Mouse (Mus musculus) heart, postnatal 4 days (tissue): ENCODE data around the gene Olfr1278. TPM values are rescaled to one million over a fixed set of nuclear protein-coding genes. Genes with fewer than 3 reads are reported as not detected.
"Not testable (repeated sequence)": the region's sequence is repeated elsewhere in the genome, so short reads cannot be mapped to it uniquely, and the experiment has no call there.

Experiments used
- DNase-seq: peaks from one replicate; pipeline ENCODE4 v3.0.0; 2021
- total RNA-seq, 2 experiments: library from RNA; stranded (reverse); gene quantifications; 2 replicates each; pipeline ENCODE4 v1.2.3; 2021

The Olfr1278 gene
- total RNA-seq = not detected

GRCm38 (mm10) chr2:111289836-111290235, at the start of gene Olfr1278:
Olfr1278 (plus strand) TSS chr2:111290136.
- no peak for DNase-seq

- no peak for DNase-seq
These were observed 35.7 kb upstream of the Olfr1278 start, which contains the start of gene Olfr1276 for GRCm38 (mm10) chr2:111254216-111254615. Olfr1276 (plus strand) TSS chr2:111254516.

GRCm38 (mm10) chr2:111274006-111274405, 15.9 kb upstream of the Olfr1278 start, which contains the start of gene Olfr1277:
Olfr1277 (minus strand) TSS chr2:111274106.
- DNase-seq = no peak

GRCm38 (mm10) chr2:111298541-111298940, 8.6 kb downstream of the Olfr1278 start:
- no peak for DNase-seq

- DNase-seq = no peak
These were observed 10.4 kb downstream of the Olfr1278 start, which contains the start of gene Olfr1279 for GRCm38 (mm10) chr2:111300374-111300773. Olfr1279 (plus strand) TSS chr2:111300635.

- no peak for DNase-seq
These were observed 23.8 kb downstream of the Olfr1278 start, which contains the start of gene Olfr1280 for GRCm38 (mm10) chr2:111313717-111314116. Olfr1280 (plus strand) TSS chr2:111314017.

GRCm38 (mm10) chr2:111326220-111326619, 36.3 kb downstream of the Olfr1278 start, which contains the start of gene Olfr1281:
Olfr1281 (plus strand) TSS chr2:111326520.
- DNase-seq = no peak

GRCm38 (mm10) chr2:111333721-111334120, 43.8 kb downstream of the Olfr1278 start:
- DNase-seq = not testable (repeated sequence)

- no peak for DNase-seq
These were observed 46.0 kb downstream of the Olfr1278 start, which contains the start of gene Olfr1282 for GRCm38 (mm10) chr2:111335976-111336375. Olfr1282 (minus strand) TSS chr2:111336076.

Other genes with a start within 250 kb of the Olfr1278 start
- gene Gm13941, start 184.2 kb upstream of the Olfr1278 start, total RNA-seq = not detected
- not detected for gene Gm15130, start 137.2 kb upstream of the Olfr1278 start, total RNA-seq
- not detected for gene 4930430A15Rik, start 60.5 kb upstream of the Olfr1278 start, total RNA-seq
- not detected for gene Olfr1275, start 54.9 kb upstream of the Olfr1278 start, total RNA-seq
- gene Olfr1276, start 35.6 kb upstream of the Olfr1278 start, total RNA-seq = not detected
- not detected for gene Olfr1277, start 16.0 kb upstream of the Olfr1278 start, total RNA-seq
- gene Olfr1279, start 10.5 kb downstream of the Olfr1278 start, total RNA-seq = not detected
- not detected for gene Olfr1280, start 23.9 kb downstream of the Olfr1278 start, total RNA-seq
- not detected for gene Olfr1281, start 36.4 kb downstream of the Olfr1278 start, total RNA-seq
- gene Olfr1282, start 45.9 kb downstream of the Olfr1278 start, total RNA-seq = not detected
- not detected for gene Olfr1283, start 76.7 kb downstream of the Olfr1278 start, total RNA-seq
- not detected for gene Olfr1284, start 85.4 kb downstream of the Olfr1278 start, total RNA-seq
- gene Olfr1286, start 133.0 kb downstream of the Olfr1278 start, total RNA-seq = not detected
- gene Olfr1287, start 159.0 kb downstream of the Olfr1278 start, total RNA-seq = not detected
- not detected for gene Olfr1288, start 184.0 kb downstream of the Olfr1278 start, total RNA-seq
- gene Olfr1289, start 190.7 kb downstream of the Olfr1278 start, total RNA-seq = not detected
- not detected for gene Olfr1290, start 203.7 kb downstream of the Olfr1278 start, total RNA-seq
- not detected for gene Olfr1291-ps1, start 207.0 kb downstream of the Olfr1278 start, total RNA-seq
- gene Olfr1293-ps, start 235.1 kb downstream of the Olfr1278 start, total RNA-seq = not detected